Mouse (Mus musculus) kidney, adult 2 months (tissue): ENCODE data around the gene Tesmin.

Experiments
- CTCF ChIP-seq: fragments of 200-500 bp; conservative IDR thresholded peaks from 2 replicates; pipeline ENCODE4 v1.5.1; 2011; ENCODE audit warnings: low read depth, mild to moderate bottlenecking, control low read depth, low read length, moderate library complexity, mixed read lengths; ENCODE audit not compliant: insufficient read depth, insufficient read length
- POLR2A ChIP-seq: fragments of 200-500 bp; IDR thresholded peaks from one replicate; pipeline ENCODE4 v1.6.1; 2011; ENCODE audit warnings: low read depth, low read length, control low read depth

DNA sequence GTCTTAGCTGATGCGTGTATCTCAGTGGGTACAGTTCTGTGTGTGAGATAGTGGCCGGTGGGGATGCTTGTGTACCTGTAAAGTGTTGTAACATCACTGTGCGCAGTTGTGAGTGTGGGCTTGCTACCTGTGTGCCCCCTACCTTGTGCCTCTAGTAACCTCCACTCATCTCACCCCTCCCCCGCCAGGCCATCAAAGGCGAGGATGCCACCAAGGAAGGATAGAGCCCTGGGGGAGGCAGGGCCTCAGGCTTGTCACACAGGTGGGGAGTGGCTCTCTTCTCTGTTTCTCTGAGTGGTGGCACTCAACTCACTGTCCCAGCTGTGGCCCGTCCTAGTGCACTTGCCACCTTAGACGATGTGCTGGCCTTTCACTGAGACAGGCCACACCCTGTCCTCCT is 42.4 kb downstream of the Tesmin start:
- TF ChIP-seq CTCF (no peak), POLR2A (no peak)
